Mouse (Mus musculus): ENCODE measurements around the gene Gp1bb. TPM values are rescaled to one million over a fixed set of nuclear protein-coding genes. Genes with fewer than 3 reads are reported as not detected.

The Gp1bb gene
- total RNA-seq, 4 experiments from 2014 or later, result 0.63 to 1.4 TPM; not detected in 2

GRCm38 (mm10) chr16:18628948-18629340 lies 6.7 kb upstream of the Gp1bb start:
- peak in 1 of 2 experiments; percentile 16 for DNase-seq (ENCODE audit: low spot score in 2 of 2)

GRCm38 (mm10) chr16:18628206-18628947 lies 6.2 kb upstream of the Gp1bb start:
- DNase-seq (ENCODE audit: low spot score in 2 of 2), result peak in 1 of 2 experiments; percentile 25

- peak in 1 of 2 experiments; percentile 32 for DNase-seq (ENCODE audit: low spot score in 2 of 2)
Measured at GRCm38 (mm10) chr16:18627163-18627562, 5.0 kb upstream of the Gp1bb start.

- peak; percentile 73 to 81 for DNase-seq (ENCODE audit: low spot score in 2 of 2)
Measured at GRCm38 (mm10) chr16:18626376-18626878, 4.2 kb upstream of the Gp1bb start, which contains the start of gene Gm49601. Gene Gm49601 (minus strand): TSS chr16:18626427.

GRCm38 (mm10) chr16:18625791-18626311 lies 3.6 kb upstream of the Gp1bb start:
- peak; percentile 67 to 80 for DNase-seq (ENCODE audit: low spot score in 2 of 2)

GRCm38 (mm10) chr16:18625097-18625496 lies 2.9 kb upstream of the Gp1bb start:
- DNase-seq (ENCODE audit: low spot score in 2 of 2), result peak in 1 of 2 experiments; percentile 12

GRCm38 (mm10) chr16:18624641-18625040 lies 2.4 kb upstream of the Gp1bb start:
- peak; percentile 21 to 24 for DNase-seq (ENCODE audit: low spot score in 2 of 2)

- DNase-seq (ENCODE audit: low spot score in 2 of 2), result peak; percentile 13 to 41
Measured at GRCm38 (mm10) chr16:18623751-18624540, 1.7 kb upstream of the Gp1bb start.

- DNase-seq (ENCODE audit: low spot score in 2 of 2), result peak; percentile 16 to 25
Measured at GRCm38 (mm10) chr16:18622916-18623750, 930 bp upstream of the Gp1bb start.

- DNase-seq (ENCODE audit: low spot score in 2 of 2), result peak; percentile 38 to 42
Measured at GRCm38 (mm10) chr16:18621362-18622001, 721 bp downstream of the Gp1bb start.

GRCm38 (mm10) chr16:18620601-18621361 lies 1.4 kb downstream of the Gp1bb start:
- DNase-seq (ENCODE audit: low spot score in 2 of 2), result peak; percentile 35 to 46

GRCm38 (mm10) chr16:18620201-18620600 lies 2.0 kb downstream of the Gp1bb start:
- DNase-seq (ENCODE audit: low spot score in 2 of 2), result peak; percentile 26 to 38

GRCm38 (mm10) chr16:18619110-18619509 lies 3.1 kb downstream of the Gp1bb start:
- peak in 1 of 2 experiments; percentile 25 for DNase-seq (ENCODE audit: low spot score in 2 of 2)

GRCm38 (mm10) chr16:18618297-18618696 lies 3.9 kb downstream of the Gp1bb start:
- no peak for DNase-seq (ENCODE audit: low spot score in 2 of 2)

GRCm38 (mm10) chr16:18617370-18618065 lies 4.7 kb downstream of the Gp1bb start:
- peak; percentile 83 to 92 for DNase-seq (ENCODE audit: low spot score in 2 of 2)

GRCm38 (mm10) chr16:18613301-18613700 lies 8.9 kb downstream of the Gp1bb start:
- no peak for DNase-seq (ENCODE audit: low spot score in 2 of 2)

GRCm38 (mm10) chr16:18611752-18612151 lies 10.5 kb downstream of the Gp1bb start:
- DNase-seq (ENCODE audit: low spot score in 2 of 2), result no peak

GRCm38 (mm10) chr16:18609099-18609498 lies 13.1 kb downstream of the Gp1bb start:
- no peak for DNase-seq (ENCODE audit: low spot score in 2 of 2)

GRCm38 (mm10) chr16:18608226-18608625 lies 14.0 kb downstream of the Gp1bb start:
- no peak for DNase-seq (ENCODE audit: low spot score in 2 of 2)

Measured in layer of hippocampus, adult 8-10 months (tissue).